Mouse (Mus musculus) R1 (cell line): ENCODE measurements at regions not wholly inside any gene's neighbourhood (a gene's known extent, or its start where the extent isn't known, plus 50 kb on each side); places are given as distances from the start of the nearest gene placed in this dataset.

Source experiments
- DNase-seq: peaks from one replicate; pipeline ENCODE4 v3.0.0-alpha.2; 2018; ENCODE audit warnings: low read depth, low spot score

DNA sequence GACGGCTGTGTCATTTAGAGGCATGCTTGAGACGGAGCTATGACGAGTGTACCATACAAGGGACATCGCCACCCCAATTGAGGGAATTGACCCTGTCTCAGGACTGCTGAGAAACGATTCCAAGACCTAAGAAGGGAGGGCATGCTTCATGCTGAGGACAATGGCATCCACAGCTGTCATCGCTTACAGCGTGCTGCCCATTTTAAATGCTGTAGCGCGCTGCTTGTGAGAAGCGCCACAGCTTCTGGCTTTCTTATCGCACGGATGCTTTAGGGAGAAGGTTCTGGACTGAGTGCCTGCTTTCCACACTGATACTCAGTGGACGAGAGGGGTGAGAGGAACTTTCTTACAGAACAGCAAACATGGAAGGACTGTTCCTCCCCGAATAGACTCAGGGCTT lies 357.8 kb upstream of the Arglu1 start:
- no peak for DNase-seq

GRCm38 (mm10) chr8:9042835-9043792 lies 352.8 kb upstream of the Arglu1 start:
- no peak for DNase-seq

GRCm38 (mm10) chr8:9029156-9029555 lies 338.8 kb upstream of the Arglu1 start:
- no peak for DNase-seq

- no peak for DNase-seq
Measured at GRCm38 (mm10) chr8:9027672-9028071, 337.4 kb upstream of the Arglu1 start.

DNA sequence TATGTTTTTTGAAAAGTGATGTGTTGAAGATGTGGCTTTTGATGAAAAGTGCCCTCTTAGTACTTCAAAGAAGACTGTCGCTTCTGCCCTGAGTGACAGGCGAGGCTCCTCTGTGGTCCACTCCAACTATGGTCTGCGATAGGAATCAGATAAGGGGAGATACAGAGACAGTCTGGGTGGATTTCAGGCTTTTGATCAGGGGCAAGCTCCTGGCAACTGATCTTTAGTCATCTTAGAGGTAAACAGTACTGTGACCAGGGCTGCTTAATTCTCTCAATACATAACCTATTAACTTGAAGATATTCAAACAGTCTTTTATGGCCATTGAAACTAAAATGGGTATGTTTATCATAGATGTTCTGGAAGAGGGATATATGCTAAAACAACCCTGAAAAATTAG lies 335.6 kb upstream of the Arglu1 start:
- DNase-seq: no peak

DNA sequence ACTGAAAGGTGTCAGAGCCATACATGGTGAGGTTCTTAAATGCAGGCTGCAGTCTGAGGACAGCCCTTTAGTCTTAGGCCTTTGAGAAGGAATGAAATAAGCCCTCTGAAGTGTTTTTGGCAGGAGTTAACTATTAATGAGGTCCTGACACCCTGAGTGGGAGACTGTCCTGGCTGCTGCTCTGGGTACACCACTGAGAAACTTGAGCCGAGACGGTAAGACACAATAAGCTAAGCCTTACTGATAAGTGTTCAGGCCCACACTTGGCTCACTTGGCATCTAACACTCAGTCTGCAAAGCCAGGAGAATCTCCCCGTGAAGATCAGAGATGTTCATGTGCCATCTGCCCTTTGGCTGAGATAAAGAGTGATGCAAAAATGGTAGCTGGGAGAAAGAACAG lies 335.1 kb upstream of the Arglu1 start:
- DNase-seq: no peak

DNA sequence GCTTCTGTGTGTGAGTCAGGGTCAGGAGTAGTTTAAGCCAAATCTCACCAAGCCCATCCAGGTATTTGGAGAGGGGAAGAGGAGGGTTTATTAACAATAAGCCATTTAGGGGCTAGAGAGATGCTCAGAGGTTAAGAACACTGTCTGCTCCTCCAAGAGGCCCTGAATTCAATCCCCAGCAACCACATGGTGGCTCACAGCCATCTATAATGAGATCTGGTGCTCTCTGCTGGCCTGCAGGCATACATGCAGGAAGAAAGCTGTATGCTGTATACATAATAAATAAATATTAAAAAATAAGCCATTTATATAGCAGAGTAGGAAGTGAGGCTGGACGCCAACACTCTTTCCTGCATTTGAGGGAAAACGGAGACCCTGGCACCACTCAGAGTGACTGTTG lies 330.4 kb upstream of the Arglu1 start:
- no peak for DNase-seq

- DNase-seq: no peak
Measured at GRCm38 (mm10) chr8:9020180-9020579, 329.9 kb upstream of the Arglu1 start.

GRCm38 (mm10) chr8:9011785-9012510 lies 321.6 kb upstream of the Arglu1 start:
- DNase-seq: no peak

- DNase-seq: no peak
Measured at GRCm38 (mm10) chr8:9008006-9008780, 317.9 kb upstream of the Arglu1 start.

- DNase-seq: no peak
Measured at GRCm38 (mm10) chr8:8999914-9000313, 309.6 kb upstream of the Arglu1 start.

- no peak for DNase-seq
Measured at GRCm38 (mm10) chr8:8997621-8998020, 307.3 kb upstream of the Arglu1 start.

- DNase-seq: no peak
Measured at GRCm38 (mm10) chr8:8994596-8995189, 304.4 kb upstream of the Arglu1 start.

DNA sequence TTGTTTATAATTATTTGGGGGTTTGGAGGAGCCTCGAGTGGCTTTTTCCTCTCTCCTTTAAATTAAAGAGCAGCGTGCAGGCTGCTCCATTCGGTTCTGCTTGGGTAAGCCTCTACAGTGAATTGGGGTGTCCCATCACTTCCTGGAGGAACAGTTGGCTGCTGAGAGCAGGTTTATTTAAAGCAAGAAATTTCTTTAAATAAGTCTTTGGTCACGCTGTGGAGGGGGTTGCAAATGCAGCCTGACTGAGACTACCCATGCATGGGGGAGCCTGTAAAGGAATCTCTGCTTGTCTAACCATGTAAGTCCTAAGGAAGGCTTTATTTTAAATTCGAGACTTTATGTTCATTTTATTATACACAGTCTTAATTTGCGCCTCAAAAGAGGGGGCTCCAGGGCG lies 303.7 kb upstream of the Arglu1 start:
- no peak for DNase-seq

DNA sequence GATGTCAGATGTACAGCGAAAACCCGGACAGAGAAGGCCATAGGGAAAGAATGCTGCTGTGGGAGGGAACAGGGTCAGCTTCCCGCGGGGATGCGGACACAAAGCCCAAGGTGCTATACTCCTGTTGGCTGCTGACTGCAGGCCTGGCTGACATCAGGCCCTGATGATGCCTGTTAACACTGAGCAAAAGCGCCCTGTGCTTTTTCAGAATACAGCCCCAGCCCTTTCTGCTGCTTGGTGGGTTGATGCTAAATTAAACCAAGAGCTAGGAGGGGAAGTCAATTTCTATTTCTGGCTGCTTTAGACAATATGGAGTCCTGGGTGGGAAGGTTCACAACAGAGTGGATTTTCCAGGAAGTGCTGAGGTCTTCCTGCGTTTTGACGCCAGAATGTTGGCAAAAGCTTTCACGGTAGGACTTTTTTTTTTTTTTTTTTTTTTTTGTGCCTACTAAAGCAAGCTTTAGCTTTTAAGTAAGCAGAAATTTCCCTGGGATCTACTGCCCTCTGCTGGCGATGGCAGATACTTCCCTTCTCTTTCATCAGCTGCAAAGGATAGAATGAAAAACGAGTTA lies 302.2 kb upstream of the Arglu1 start:
- DNase-seq: peak; percentile 76

DNA sequence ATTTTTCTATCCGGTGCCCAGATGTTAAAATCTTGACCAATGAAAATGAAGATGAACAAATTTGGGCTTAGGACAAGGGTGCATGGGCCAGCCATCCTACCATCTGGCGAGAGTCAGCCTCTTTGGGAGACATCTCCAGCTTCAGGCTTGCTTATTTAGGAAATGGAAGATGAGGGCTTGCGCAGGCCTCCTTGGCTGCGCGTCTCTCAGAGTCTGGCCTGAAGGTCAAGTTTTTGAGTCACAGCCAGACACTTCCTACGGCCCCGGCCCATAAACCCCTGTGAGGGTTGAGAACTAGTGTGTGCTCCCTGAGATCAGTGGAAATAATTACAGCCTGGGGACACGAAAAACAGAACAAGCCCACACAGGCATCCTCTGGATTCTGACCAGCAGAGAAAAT lies 300.7 kb upstream of the Arglu1 start:
- no peak for DNase-seq

DNA sequence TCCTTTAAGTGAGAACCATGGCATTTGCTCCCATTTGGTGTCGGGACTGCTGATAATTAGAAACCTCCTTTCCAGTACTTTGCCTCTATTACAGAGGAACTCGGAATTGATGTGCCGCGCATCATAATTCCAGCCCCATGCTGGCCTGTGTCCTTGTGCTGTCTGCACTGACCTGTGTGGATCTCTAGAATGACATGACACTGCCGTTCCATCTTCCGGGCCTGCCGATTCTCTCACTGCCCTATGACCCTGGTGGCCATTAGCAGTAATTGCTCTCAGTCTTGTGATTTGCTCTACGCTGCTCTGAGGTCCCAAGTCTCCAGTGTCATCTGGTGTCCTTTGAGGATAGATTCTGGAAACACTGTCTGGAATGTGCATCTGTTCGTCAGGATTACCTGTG lies 295.7 kb upstream of the Arglu1 start:
- peak; percentile 65 for DNase-seq

- DNase-seq: peak; percentile 60
Measured at GRCm38 (mm10) chr8:8985395-8985794, 295.1 kb upstream of the Arglu1 start.

GRCm38 (mm10) chr8:8984829-8985251 lies 294.5 kb upstream of the Arglu1 start:
- peak; percentile 58 for DNase-seq

- DNase-seq: peak; percentile 95
Measured at GRCm38 (mm10) chr8:8984159-8984828, 294.0 kb upstream of the Arglu1 start.
